Mouse (Mus musculus) neutrophil, adult 59 days (primary cell): ENCODE data around the gene H1fnt. TPM values are rescaled to one million over a fixed set of nuclear protein-coding genes. Genes with fewer than 3 reads are reported as not detected.

Source experiments
- total RNA-seq, 2 experiments: library from RNA; stranded (reverse); gene quantifications; 1 replicate in 1 of 2; 2 replicates in 1 of 2; pipeline ENCODE4 v1.2.4; 2023

The H1fnt gene
- not detected for total RNA-seq

DNA sequence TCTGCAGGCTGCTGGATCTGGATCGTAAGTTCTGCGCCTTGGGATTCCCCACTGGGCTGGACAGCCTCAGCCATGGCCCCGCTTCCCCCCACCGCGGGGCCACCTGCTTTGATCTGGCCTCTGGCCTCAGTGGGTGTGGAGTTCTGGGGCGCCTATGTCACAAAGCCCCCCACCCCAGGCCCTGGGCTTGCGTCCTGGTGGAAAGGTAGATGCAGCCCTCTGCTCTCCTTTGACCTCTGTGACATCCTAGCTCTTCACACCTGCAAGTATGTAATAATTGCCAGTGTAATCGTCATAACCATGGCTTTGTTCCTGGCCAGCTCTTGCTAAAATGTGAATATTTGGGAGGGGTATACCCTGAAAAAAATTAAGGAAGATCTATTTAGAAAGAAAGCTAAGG lies at the start of gene H1fnt:
H1fnt (minus strand) TSS at position 101 of the 400 bp plus-strand sequence.

DNA sequence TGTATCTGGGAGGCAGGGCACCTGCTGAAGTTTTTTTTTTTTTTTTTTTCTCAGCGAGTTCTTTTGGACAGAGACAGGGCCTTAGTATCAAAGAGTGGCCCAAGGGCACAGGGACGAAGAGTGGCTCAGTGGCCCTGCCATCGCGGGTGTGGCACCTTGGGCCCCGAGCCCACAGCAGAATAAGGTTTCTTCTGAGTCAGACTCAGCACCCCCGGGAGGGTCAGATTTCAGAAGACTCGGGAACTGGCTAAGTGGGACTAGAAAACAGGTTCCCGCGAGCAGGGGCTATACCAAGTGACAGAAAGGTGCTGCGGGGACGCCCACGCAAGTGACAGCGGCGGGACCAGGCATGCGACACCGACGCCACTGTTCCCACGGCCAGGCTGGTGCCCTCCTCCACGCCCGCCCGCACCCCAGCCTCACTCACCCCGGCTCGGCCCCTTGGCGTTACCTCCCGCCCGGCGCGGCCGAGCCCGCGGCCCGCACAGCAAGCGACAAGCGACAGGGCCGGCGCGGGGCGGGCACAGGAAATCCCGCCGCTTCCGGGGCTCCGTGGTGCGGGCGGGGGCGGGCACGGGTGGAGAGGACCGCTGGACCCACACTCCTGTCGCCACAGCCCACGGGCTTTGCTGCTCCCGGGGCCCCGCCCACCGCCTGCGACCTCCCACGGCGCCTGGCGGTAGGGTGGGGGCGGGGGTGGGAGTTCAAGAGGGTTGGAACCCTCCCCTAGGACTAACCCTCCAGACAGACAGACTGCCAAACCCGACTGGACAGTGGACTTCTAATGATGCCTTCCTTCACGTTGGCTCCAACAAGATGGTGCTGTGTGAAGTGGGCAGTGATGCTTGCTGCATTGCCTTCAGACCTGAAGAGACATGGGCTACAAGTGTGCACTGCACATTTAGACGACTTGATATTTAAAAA lies 38.8 kb upstream of the H1fnt start, which contains the start of gene Zfp641:
Zfp641 (minus strand) TSS at position 534 of the 924 bp plus-strand sequence.

DNA sequence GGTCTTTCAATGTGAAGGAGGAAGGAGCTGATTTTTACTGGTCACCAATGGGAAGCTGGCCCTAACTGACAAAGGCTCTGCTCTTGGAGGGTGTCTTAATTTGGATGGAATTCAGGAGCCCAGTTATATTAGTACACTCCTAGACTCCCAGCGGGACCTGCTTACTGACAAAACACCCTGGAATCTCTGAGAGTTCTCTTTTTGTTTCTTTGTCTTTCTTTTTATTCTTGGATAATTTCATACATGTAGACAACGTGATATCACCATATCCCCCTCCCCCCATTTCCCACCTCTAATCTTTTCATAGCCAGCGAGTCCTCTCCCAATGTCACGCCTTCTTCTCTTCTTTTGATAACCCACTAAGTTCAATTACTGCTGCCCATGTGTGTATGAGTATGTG lies 22.7 kb downstream of the H1fnt start, which contains the start of gene Olfr286:
Olfr286 (minus strand) TSS at position 101 of the 400 bp plus-strand sequence.

DNA sequence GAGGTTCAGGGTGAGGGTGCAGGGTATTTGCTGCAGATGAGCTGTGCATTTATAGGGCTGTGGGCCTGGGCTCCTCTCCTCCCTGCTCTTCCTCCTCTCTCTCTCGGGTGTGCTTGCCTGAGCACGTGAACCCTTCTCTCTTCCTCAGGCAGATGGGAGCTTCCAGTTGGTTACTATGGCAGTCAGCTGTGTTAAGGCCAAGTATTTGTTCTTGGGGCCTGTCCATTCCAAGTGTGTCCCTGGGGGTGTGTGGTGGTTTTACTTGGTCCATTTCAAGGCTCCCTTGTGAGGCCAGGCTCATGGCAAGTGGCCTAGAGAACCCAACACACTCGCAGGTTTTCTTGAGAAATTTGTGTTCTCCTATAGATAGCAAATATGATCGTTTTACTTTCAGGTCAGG lies 36.2 kb downstream of the H1fnt start, which contains the start of the genes Gm44579 and Olfr287:
Gm44579 (minus strand) TSS at position 101 of the 400 bp plus-strand sequence.
Olfr287 (minus strand) TSS at position 180 of the 400 bp plus-strand sequence.

Other genes starting within 250 kb of the H1fnt start
- gene Pfkm, start 164.7 kb downstream of the H1fnt start, total RNA-seq = 10 to 100 TPM in 1 of 2 experiments, 1 to 10 TPM in 1; 5.3 to 14.1 TPM
- gene Senp1, start 163.5 kb downstream of the H1fnt start, total RNA-seq = 10 to 100 TPM; 34.0 to 34.8 TPM
- 10 to 100 TPM; 19.5 to 20.7 TPM for gene Asb8, start 91.7 kb downstream of the H1fnt start, total RNA-seq
- gene Ccdc184, start 90.1 kb downstream of the H1fnt start, total RNA-seq = not detected
- not detected for gene Olfr288, start 61.8 kb downstream of the H1fnt start, total RNA-seq
- gene Gm44579, start 36.3 kb downstream of the H1fnt start, total RNA-seq = not detected
- not detected for gene Olfr287, start 36.2 kb downstream of the H1fnt start, total RNA-seq
- gene Olfr286, start 22.8 kb downstream of the H1fnt start, total RNA-seq = not detected
- not detected for gene Zfp641, start 38.9 kb upstream of the H1fnt start, total RNA-seq
- gene Olfr285, start 60.1 kb upstream of the H1fnt start, total RNA-seq = not detected
- not detected for gene Olfr284, start 83.7 kb upstream of the H1fnt start, total RNA-seq
- gene Olfr283, start 123.7 kb upstream of the H1fnt start, total RNA-seq = not detected
- not detected for gene Olfr282, start 173.9 kb upstream of the H1fnt start, total RNA-seq
- gene Olfr281, start 195.3 kb upstream of the H1fnt start, total RNA-seq = not detected
- gene OR5BS1P, start 212.6 kb upstream of the H1fnt start, total RNA-seq = not detected
- not detected for gene Lalba, start 225.4 kb upstream of the H1fnt start, total RNA-seq
- gene Olfr279, start 235.1 kb upstream of the H1fnt start, total RNA-seq = not detected